Mouse (Mus musculus): ENCODE measurements around the gene Clec2g.

Gene Clec2g

GRCm38 (mm10) chr6:129012966-129013365 is 78.8 kb downstream of the Clec2g start:
- no peak for DNase-seq (ENCODE audit: extremely low spot score, low read depth, low spot score)

GRCm38 (mm10) chr6:129013762-129014276 is 79.6 kb downstream of the Clec2g start:
- no peak for DNase-seq (ENCODE audit: extremely low spot score, low read depth, low spot score)

- no peak for DNase-seq (ENCODE audit: extremely low spot score, low read depth, low spot score)
These were observed 80.2 kb downstream of the Clec2g start for GRCm38 (mm10) chr6:129014399-129014798.

- no peak for DNase-seq (ENCODE audit: extremely low spot score, low read depth, low spot score)
These were observed 93.5 kb downstream of the Clec2g start for GRCm38 (mm10) chr6:129027451-129028248.

GRCm38 (mm10) chr6:129030175-129030824 is 96.1 kb downstream of the Clec2g start:
- DNase-seq (ENCODE audit: extremely low spot score, low read depth, low spot score): no peak

GRCm38 (mm10) chr6:129030964-129031363 is 96.8 kb downstream of the Clec2g start:
- no peak for DNase-seq (ENCODE audit: extremely low spot score, low read depth, low spot score)

- no peak for DNase-seq (ENCODE audit: extremely low spot score, low read depth, low spot score)
These were observed 99.2 kb downstream of the Clec2g start for GRCm38 (mm10) chr6:129033397-129033796.
